In the genomic region with DNA sequence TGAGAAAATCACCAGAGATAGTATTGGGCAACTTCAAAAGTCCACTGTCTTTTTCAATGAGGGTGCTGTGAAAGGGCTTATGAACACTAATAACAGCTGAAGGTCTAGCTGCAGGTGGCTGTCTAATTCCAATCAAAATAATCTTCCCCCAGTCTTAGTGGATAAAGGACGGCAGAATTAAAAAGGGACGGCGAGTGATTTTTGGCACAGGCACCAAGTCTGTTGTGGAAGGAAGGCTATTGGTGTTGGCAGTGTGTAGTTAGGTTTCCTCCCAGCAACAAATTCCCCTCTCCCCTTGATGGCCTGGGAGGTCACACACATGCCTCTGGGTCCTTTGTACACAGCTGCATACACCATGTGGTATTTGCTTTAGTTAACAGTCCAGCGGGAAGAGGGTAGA, we compare ENCODE assay signal across 26 mouse cellular contexts.
A peak's percentile ranks its signal among the peaks of the same experiment; 100 is the strongest.
DNase-seq lines count a peak whose midpoint lies in the region; ATAC-seq and TF ChIP-seq lines count a peak whose summit lies in the region.
"Had no signal": no experiment of that assay in that cellular context is flagged by ENCODE, and none has a peak within 500 bp of the region (broad histone marks: within the 10 kb centered on the region; RNA-seq: fewer than 3 reads in every experiment).

No protein-coding gene starts in this region.

- H3K36me3 ChIP-seq in midbrain, embryonic 11.5 days (ENCODE audit: control insufficient read depth, insufficient read depth, low read length): no peaks in the 10 kb centered on the region
- H3K36me3 ChIP-seq in midbrain, postnatal 0 days (ENCODE audit: insufficient read depth, low read length): no peaks in the 10 kb centered on the region
- H3K36me3 ChIP-seq: embryonic facial prominence, embryonic 13.5 days; heart, embryonic 12.5 days; heart, embryonic 15.5 days had no signal

- DNase-seq in embryo, embryonic 10 days (ENCODE audit: low spot score): peak; percentile 50
- DNase-seq in embryo, embryonic 10.5 days (ENCODE audit: low spot score): no peak
- peak; percentile 80 for DNase-seq in midbrain, embryonic 11.5 days (ENCODE audit: low spot score, missing footprints)
- DNase-seq in midbrain, postnatal 0 days (ENCODE audit: low spot score): no peak
- DNase-seq in brain, embryonic 14.5 days (ENCODE audit: low read depth): peak; percentile 62
- DNase-seq: adrenal gland, postnatal 10 days; adrenal gland, postnatal 36 days; cerebellum, adult 11-12 months; cerebellum, adult 8-10 months; cerebellum, postnatal 36 days; forebrain, postnatal 0 days; gastrocnemius, adult 2 months; gastrocnemius, postnatal 14 days; heart, adult 18-20 months; heart, postnatal 14 days; heart, postnatal 4 days had no signal

- H3K4me3 ChIP-seq in midbrain, embryonic 11.5 days (ENCODE audit: low read depth, low read length): no peak overlapping the region
- H3K4me3 ChIP-seq in midbrain, postnatal 0 days (ENCODE audit: low read depth, low read length): no peak overlapping the region
- H3K4me3 ChIP-seq: embryonic facial prominence, embryonic 13.5 days; gastrocnemius, adult 2 months; heart, embryonic 12.5 days; heart, embryonic 15.5 days had no signal

- TF ChIP-seq CTCF in midbrain, postnatal 0 days (IDR thresholded peaks at IDR 0.05): no peak
- no peak for TF ChIP-seq CTCF in brain, embryonic 14.5 days (IDR thresholded peaks at IDR 0.05; ENCODE audit: borderline replicate concordance, extremely low read depth, insufficient read depth, insufficient read length)

- H3K9me3 ChIP-seq in midbrain, embryonic 11.5 days (ENCODE audit: control insufficient read depth, low read length): no peaks in the 10 kb centered on the region
- no peaks in the 10 kb centered on the region for H3K9me3 ChIP-seq in midbrain, postnatal 0 days (ENCODE audit: low read length)
- H3K9me3 ChIP-seq: embryonic facial prominence, embryonic 13.5 days; heart, embryonic 12.5 days; heart, embryonic 15.5 days had no signal

- TF ChIP-seq POLR2A in brain, embryonic 14.5 days (IDR thresholded peaks at IDR 0.05; ENCODE audit: borderline replicate concordance, extremely low read depth, insufficient read depth, insufficient read length, poor library complexity, severe bottlenecking): no peak

- ATAC-seq in midbrain, embryonic 11.5 days (ENCODE audit: low FRiP score): no peak
- no peak for ATAC-seq in midbrain, postnatal 0 days (ENCODE audit: low FRiP score)
- ATAC-seq in erythroid progenitor cell, adult 5-6 weeks (replicated peaks; ENCODE audit: low FRiP score, poor library complexity, severe bottlenecking): no peak
- ATAC-seq: forebrain, embryonic 14.5 days; forebrain, postnatal 0 days; hindbrain, postnatal 0 days; inflammation-experienced regulatory T-cells, adult 6 months; intestine, embryonic 16.5 days; Patski had no signal

- no peak overlapping the region for H3K9ac ChIP-seq in midbrain, embryonic 11.5 days (ENCODE audit: low read length)
- H3K9ac ChIP-seq in midbrain, postnatal 0 days (replicated peaks; ENCODE audit: low read length, poor library complexity, severe bottlenecking): no peak overlapping the region
- H3K9ac ChIP-seq: embryonic facial prominence, embryonic 13.5 days; forebrain, postnatal 0 days; heart, embryonic 12.5 days; heart, embryonic 15.5 days; hindbrain, embryonic 14.5 days had no signal

- peaks cover 21% of the 10 kb centered on the region for H3K27me3 ChIP-seq in midbrain, embryonic 11.5 days (ENCODE audit: control insufficient read depth, insufficient read depth, low read length)
- H3K27me3 ChIP-seq in midbrain, postnatal 0 days (ENCODE audit: insufficient read depth, low read length): no peaks in the 10 kb centered on the region
- H3K27me3 ChIP-seq: embryonic facial prominence, embryonic 13.5 days; heart, embryonic 12.5 days; heart, embryonic 15.5 days; Patski had no signal

- H3K4me1 ChIP-seq in midbrain, embryonic 11.5 days (ENCODE audit: control insufficient read depth, insufficient read depth, low read length): peaks cover 8% of the 10 kb centered on the region; the same call in 1 of the 2 replicates
- H3K4me1 ChIP-seq in midbrain, postnatal 0 days (ENCODE audit: insufficient read depth, low read length): no peaks in the 10 kb centered on the region
- H3K4me1 ChIP-seq: heart, embryonic 12.5 days; heart, embryonic 15.5 days had no signal

- WGBS in midbrain, embryonic 11.5 days: 36% methylated on average over 4 of the region's 4 CpGs
- WGBS in midbrain, postnatal 0 days: 38% methylated on average over 4 of the region's 4 CpGs

- no peak overlapping the region for H3K4me2 ChIP-seq in midbrain, embryonic 11.5 days
- H3K4me2 ChIP-seq in midbrain, postnatal 0 days (ENCODE audit: low read depth, low read length, poor library complexity, severe bottlenecking): no peak overlapping the region
- H3K4me2 ChIP-seq: embryonic facial prominence, embryonic 13.5 days; heart, embryonic 12.5 days; heart, embryonic 15.5 days; hindbrain, embryonic 14.5 days had no signal

- no peak overlapping the region for H3K27ac ChIP-seq in midbrain, embryonic 11.5 days (ENCODE audit: low read depth, low read length)
- H3K27ac ChIP-seq in midbrain, postnatal 0 days (ENCODE audit: low read depth, low read length): no peak overlapping the region
- H3K27ac ChIP-seq: embryonic facial prominence, embryonic 13.5 days; gastrocnemius, adult 2 months; heart, embryonic 15.5 days; hindbrain, embryonic 14.5 days; hindbrain, postnatal 0 days had no signal

Comparison
In these comparisons a context has a peak if more than half of its experiments do, and no peak if none do; other contexts are left out.
1. DNase-seq: peak in embryo, embryonic 10 days (single experiment), midbrain, embryonic 11.5 days (single experiment) and brain, embryonic 14.5 days (single experiment); none in embryo, embryonic 10.5 days (single experiment) and midbrain, postnatal 0 days (single experiment).